Comparison of ENCODE assay signal across 7 mouse cellular contexts in genomic region chr16:87440184-87440686, GRCm38 (mm10). TPM values are rescaled to one million over a fixed set of nuclear protein-coding genes. Genes with fewer than 3 reads are reported as not detected.
DNase-seq lines count a peak whose midpoint lies in the region; ATAC-seq lines count a peak whose summit lies in the region.

TSS of gene Rwdd2b (minus strand) at chr16:87440573.

- H3K9me3 ChIP-seq in intestine, embryonic 16.5 days (ENCODE audit: control insufficient read depth, low read length) = no peaks in the 10 kb centered on the region
- H3K9me3 ChIP-seq in midbrain, embryonic 11.5 days (ENCODE audit: control insufficient read depth, low read length) = no peaks in the 10 kb centered on the region

- H3K36me3 ChIP-seq in intestine, embryonic 16.5 days (ENCODE audit: control insufficient read depth, insufficient read depth, low read length) = no peaks in the 10 kb centered on the region
- no peaks in the 10 kb centered on the region for H3K36me3 ChIP-seq in midbrain, embryonic 11.5 days (ENCODE audit: control insufficient read depth, insufficient read depth, low read length)

- peak within 1 kb of the TSS; percentile 90 for H3K9ac ChIP-seq in intestine, embryonic 16.5 days (ENCODE audit: low read depth, low read length)
- peak within 1 kb of the TSS; percentile 87 for H3K9ac ChIP-seq in midbrain, embryonic 11.5 days (ENCODE audit: low read length)

- peak; percentile 88 for DNase-seq in adrenal gland, adult 8-10 months
- peak; percentile 91 for DNase-seq in embryo, embryonic 9.5 days (ENCODE audit: extremely low spot score)
- DNase-seq in gastrocnemius, postnatal 4 days (ENCODE audit: low spot score in 2 of 2) = peak; percentile 84 to 95
- peak; percentile 95 for DNase-seq in left cerebral cortex, postnatal 36 days (ENCODE audit: low spot score in 2 of 2)
- DNase-seq in midbrain, embryonic 11.5 days (ENCODE audit: low spot score, missing footprints) = peak; percentile 98
- peak; percentile 88 for DNase-seq in skeletal muscle tissue, adult 2 months (ENCODE audit: low read depth, low spot score)

- intact Hi-C loops in left cerebral cortex, postnatal 36 days (cut with DNase I) = loop anchor here (2.0 kb wide), 1 partner anchor 15 kb away; the partner anchor contains the start of gene Usp16

- peaks cover 11% of the 10 kb centered on the region for H3K4me1 ChIP-seq in intestine, embryonic 16.5 days (ENCODE audit: control insufficient read depth, insufficient read depth, low read length)
- peaks cover 8% of the 10 kb centered on the region; the same call in 1 of the 2 replicates for H3K4me1 ChIP-seq in midbrain, embryonic 11.5 days (ENCODE audit: control insufficient read depth, insufficient read depth, low read length)

- ATAC-seq in intestine, embryonic 16.5 days = peak; percentile 94
- ATAC-seq in midbrain, embryonic 11.5 days (ENCODE audit: low FRiP score) = peak; percentile 98

- peak within 1 kb of the TSS; percentile 92 for H3K27ac ChIP-seq in intestine, embryonic 16.5 days (ENCODE audit: low read length)
- H3K27ac ChIP-seq in midbrain, embryonic 11.5 days (ENCODE audit: low read depth, low read length) = peak within 1 kb of the TSS; percentile 72

- peak within 1 kb of the TSS; percentile 76 for H3K4me3 ChIP-seq in intestine, embryonic 16.5 days (ENCODE audit: low read length)
- peak within 1 kb of the TSS; percentile 85 for H3K4me3 ChIP-seq in midbrain, embryonic 11.5 days (ENCODE audit: low read depth, low read length)

- H3K27me3 ChIP-seq in intestine, embryonic 16.5 days (replicated peaks; ENCODE audit: control insufficient read depth, insufficient read depth, low read length) = no peaks in the 10 kb centered on the region
- no peaks in the 10 kb centered on the region for H3K27me3 ChIP-seq in midbrain, embryonic 11.5 days (ENCODE audit: control insufficient read depth, insufficient read depth, low read length)

- peak within 1 kb of the TSS; percentile 79 for H3K4me2 ChIP-seq in intestine, embryonic 16.5 days (ENCODE audit: low read depth, low read length)
- H3K4me2 ChIP-seq in midbrain, embryonic 11.5 days = peak within 1 kb of the TSS; percentile 77

- WGBS in intestine, embryonic 16.5 days = under 1% methylated on average over 38 of the region's 38 CpGs
- 0% methylated on average over 38 of the region's 38 CpGs for WGBS in midbrain, embryonic 11.5 days

RNA-seq across cellular contexts. Expression of gene Rwdd2b, which starts in this region (rescaled TPM):
- total RNA-seq in adrenal gland, adult 8-10 months (2022) = 1 to 10 TPM; 6.3 to 8.1 (median 6.7) TPM
- total RNA-seq in gastrocnemius, postnatal 4 days (2021) = 1 to 10 TPM; 5.5 to 5.6 TPM
- 15.2 and 17.4 TPM in 2 replicates for polyA plus RNA-seq in intestine, embryonic 16.5 days (2015; fragmentation: Nextera tagmentation; extraction: Ambion mirVana)
- 10 to 100 TPM; 10.2 to 11.3 TPM for total RNA-seq in left cerebral cortex, postnatal 36 days (2021)
- polyA plus RNA-seq in midbrain, embryonic 11.5 days (2014; fragmentation: Nextera tagmentation; extraction: Ambion mirVana) = 12.1 and 14.7 TPM in 2 replicates

Comparison
In these comparisons a context has a peak if more than half of its experiments do, and no peak if none do; other contexts are left out.
1. Peak in every context shown above with its lines: DNase-seq, ATAC-seq, H3K4me3 ChIP-seq and H3K27ac ChIP-seq.